Mouse (Mus musculus) kidney, postnatal 10 days (tissue): ENCODE measurements around the gene Eif1ax.
A peak's percentile ranks its signal among the peaks of the same experiment; 100 is the strongest.
"Not testable (repeated sequence)": the region's sequence is repeated elsewhere in the genome, so short reads cannot be mapped to it uniquely, and the experiment has no call there.

Experiments
- DNase-seq: peaks from one replicate; pipeline ENCODE4 v3.0.0; 2021; ENCODE audit warnings: mixed read lengths

The Eif1ax gene

DNA sequence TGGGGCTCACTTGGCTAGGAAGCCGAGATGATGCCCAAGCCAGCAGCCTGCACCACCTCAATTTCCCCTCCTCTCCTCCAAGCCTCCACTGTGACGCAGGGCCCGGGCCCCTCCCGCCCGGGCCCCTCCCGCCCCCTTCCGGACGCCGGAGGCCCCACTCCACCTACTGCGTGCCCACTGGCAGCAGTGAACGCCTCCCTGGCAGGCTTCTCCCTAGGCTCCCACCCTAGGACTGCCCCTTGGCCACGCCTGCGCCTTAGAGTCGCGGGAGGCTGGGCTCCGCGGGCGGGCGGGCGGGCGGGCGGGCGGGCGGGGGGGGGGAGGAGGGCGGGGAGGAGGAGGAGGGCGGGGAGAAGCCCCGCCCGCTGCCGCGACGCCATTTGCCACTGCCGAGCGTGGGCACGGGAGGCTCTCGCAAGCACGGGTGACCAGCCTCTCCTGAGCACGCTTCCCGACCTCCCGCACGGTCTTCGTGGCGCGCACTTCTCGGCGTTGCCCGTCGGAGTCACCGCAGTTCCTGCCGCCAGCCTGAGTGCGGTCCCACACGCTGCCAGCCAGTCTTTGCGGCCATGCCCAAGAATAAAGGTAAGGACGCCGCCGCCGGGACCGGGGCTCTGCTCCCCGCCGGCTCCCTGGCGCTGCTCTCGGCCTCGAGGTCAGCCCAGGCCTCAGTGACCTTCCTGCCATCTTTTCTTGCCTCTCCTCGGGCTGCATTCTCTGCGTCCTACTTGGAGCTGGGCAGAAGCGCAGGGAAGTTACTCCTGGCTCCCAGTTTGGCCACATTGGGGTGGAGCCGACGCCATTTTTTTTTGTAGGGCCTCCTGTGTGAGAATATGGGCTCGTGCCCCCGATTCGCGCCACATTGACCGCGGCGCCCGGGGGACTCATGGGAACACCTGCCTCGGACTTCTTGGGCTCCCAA is at the start of gene Eif1ax:
TSS of gene Eif1ax (plus strand) at position 348 of the 922 bp plus-strand sequence.
- DNase-seq = peak; percentile 84

DNA sequence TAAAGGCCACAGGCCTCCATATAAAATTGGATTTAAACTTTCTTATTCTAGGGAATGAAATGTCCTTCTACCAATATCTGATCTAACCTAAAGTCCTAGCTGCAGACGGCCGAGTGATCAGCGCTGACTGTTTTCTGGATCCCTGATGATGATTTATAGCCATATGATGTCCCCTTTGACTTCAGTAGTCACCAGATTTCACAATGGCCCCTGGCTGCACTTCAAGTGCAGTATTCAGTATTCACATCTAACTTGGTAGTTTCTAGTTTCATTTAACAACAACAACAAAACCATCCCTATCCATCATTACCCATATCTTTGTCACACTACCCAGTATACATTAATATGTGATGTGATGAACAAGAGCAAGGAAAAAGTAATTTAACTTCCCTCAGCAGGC is 7.5 kb upstream of the Eif1ax start:
- DNase-seq = no peak

DNA sequence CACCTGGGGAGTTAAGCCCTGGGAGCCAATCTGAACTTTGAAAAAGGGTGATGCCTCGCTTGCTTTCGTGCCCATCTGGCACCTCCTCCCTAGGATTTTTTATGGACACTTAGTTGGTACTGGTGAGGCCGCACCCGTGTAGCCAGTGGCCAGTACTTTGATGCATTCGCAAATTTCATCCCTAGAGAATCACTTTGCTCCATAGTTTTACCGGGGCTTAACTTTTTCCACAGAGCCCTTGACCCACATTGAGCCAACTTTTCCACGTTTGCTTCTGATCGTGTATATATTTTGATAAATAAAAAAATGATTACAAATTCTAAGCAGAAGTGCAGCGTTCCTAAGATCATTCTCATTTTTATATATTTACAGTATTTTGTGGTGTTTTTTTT is 771 bp downstream of the Eif1ax start:
- DNase-seq = no peak

DNA sequence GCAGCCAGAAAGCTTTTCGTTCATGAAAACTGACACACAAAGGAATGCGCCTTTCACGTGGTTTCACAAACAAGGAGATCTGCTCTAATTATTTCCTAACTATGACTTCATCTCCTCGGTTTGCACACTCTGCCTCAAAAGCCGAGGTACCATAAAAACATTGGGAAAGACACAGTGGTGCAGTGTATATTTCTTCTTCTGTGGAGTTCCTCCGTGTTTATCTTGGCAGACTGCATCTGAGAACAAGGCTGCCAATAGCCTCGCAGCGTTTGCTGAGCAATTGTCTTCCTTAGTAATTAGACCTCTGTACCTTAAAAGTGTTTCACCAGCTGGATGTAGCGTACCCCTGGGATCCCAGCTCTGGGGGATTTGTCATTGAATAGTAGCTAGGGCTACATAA is 15.1 kb downstream of the Eif1ax start:
- no peak for DNase-seq

DNA sequence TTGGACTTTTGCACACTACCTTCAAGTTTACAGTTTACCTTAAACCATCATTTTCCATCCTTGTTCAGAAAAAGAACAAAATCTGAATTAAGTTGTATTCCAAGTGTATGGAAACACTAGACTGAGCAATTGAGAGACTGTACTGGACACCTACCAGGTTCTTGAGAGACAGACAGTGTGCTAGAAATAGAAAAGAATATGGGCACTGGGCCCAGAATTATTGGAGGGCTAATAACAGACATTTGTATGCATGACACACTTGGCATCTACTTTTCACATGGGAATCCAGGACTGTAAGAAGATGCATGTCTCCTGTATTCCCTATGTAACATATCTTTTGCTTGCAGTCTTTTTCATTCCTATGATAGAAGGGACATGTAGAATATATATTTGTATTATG is 17.0 kb downstream of the Eif1ax start:
- no peak for DNase-seq

- no peak for DNase-seq
These were observed 18.5 kb downstream of the Eif1ax start for GRCm38 (mm10) chrX:159390347-159390962.

GRCm38 (mm10) chrX:159391239-159391638 is 19.3 kb downstream of the Eif1ax start:
- DNase-seq = no peak

DNA sequence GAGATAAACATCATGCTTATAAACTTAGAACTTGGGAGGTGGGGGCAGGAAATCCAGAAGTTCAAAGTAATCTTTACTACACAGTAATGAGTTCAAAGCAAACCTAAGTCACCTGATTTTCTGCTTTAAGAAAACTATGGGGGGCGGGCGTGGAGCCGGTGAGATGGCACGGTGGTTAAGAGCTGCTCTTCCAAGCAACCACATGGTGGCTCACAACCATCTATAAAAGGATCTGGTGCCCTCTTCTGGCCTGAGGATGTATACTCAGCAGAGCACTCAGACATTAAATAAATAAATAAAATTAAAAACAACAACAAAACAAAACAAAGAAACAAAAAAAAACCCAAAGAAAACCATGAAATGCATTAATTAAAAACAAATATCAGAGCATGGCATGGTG is 37.3 kb downstream of the Eif1ax start:
- DNase-seq = peak; percentile 43

DNA sequence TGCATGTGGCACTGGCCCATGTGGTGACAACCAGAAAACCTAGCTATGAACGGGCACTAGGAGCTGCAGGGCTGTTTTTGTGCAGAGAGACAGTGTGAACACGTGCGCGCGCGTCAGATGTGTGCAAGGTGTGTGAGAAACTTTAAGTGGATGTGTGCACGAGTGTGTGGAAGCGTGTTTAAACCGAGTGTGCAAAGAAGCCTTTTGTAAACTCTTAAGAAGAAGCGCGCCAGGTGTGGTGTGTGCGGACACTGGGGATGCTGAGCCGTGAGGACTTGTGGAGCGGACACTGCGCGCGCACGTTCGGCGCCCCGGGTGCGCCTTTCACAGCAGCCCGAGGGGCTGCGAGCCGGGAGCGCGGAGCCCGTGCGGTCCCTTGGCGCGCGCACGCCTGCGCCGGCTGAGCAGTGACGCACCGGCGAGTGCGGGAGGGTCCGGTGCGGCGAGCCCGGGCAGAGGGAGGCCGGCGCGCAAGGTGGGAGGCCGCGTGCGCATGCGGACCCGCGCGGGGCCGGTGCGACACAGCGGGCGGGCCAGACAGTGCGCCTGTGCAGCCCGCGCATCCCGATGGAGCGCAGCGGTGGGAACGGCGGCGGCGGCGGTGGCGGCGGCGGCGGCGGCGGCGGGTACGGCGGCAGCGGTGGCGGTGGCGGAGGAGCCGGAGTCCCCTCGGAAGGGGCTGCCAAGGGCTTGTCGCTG is 42.3 kb downstream of the Eif1ax start, which contains the start of gene Map7d2:
TSS of gene Map7d2 (plus strand) at position 443 of the 699 bp plus-strand sequence.
- DNase-seq = peak; percentile 16

DNA sequence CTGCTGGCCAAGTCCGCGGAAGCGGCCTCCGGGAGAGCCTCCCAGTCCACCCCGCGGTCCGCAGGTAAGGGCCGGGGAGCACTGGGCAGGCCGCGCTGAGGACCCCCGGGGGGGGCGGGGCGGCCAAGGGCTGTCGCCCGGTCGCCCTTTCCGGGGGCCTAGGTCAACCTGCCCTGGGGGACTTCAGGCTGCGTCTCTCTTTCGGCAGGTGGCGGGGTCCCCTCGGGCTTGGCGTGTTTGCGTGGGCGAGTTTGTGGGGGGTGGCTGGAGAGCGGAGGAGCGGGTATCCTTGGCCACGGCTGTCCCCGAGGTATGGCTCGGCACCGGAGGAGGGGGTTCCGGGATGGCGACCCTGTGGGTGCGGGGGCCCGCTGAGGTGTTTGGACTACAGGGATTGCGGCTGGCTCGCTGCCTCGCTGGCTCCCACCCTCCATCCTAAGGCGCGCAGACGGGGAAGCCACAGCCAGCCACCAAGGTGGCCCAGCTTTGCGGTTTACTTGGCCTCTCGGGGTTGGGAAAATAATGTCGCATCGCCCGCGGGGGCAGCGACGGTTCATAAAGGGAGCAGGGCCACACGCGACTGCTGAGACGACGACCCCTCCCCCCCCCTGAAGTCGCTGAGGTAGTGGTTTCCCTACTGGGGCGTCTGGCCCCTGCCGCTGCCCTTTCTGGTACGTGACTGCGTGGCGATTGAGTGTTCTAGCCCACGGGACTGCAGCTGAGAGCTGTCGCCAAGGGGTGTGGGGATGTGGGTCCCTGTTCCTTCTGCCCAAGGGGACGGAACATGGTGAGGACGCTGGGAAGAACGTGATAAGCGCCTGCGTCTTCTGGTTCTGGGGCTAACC is 43.1 kb downstream of the Eif1ax start:
- peak; percentile 5 for DNase-seq

GRCm38 (mm10) chrX:159430507-159430906 is 58.5 kb downstream of the Eif1ax start:
- DNase-seq = not testable (repeated sequence)
